ENCODE assay signal across 8 mouse cellular contexts in the genomic region with DNA sequence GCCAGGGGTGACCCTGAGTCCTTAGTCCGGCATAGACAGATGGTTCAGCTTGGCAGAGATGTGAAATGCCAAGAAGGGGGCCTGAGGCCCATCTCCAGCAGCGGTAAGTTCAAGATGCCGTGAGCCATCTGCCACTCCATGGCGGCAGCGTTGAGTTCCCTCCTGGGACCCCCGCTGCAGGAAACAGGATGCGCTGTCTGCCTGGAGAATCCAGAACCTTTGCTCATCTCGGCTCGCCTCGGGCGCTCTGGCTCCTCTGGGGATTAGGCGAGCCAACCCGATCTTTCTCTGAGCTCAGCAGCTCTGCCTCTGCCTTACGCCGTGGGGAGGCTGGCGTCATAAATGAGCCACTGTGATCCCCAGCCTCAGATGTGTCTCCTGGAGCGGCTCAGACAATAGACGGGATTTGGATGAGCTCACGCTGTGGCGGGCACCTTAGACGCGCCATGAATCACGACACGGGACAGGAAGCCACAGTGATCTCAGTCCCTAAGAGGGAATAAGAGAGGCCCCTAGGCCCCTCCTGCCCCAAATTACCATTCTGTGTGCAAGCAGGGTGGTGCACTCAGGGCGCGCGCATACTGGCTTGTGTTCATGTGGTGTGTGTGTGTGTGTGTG.
DNase-seq lines count a peak whose midpoint lies in the region; ATAC-seq lines count a peak whose summit lies in the region.

No protein-coding gene starts in this region.

- no peaks in the 10 kb centered on the region for H3K4me1 ChIP-seq in liver, embryonic 15.5 days (replicated peaks)

- no peaks in the 10 kb centered on the region for H3K36me3 ChIP-seq in liver, embryonic 15.5 days (replicated peaks)

- no peak overlapping the region for H3K4me3 ChIP-seq in liver, embryonic 15.5 days (replicated peaks)

- H3K9ac ChIP-seq in liver, embryonic 15.5 days, result no peak overlapping the region

- ATAC-seq in liver, embryonic 15.5 days (ENCODE audit: insufficient read depth), result no peak

- DNase-seq in ovary, postnatal 36 days (ENCODE audit: low spot score), result peak; percentile 40
- no peak for DNase-seq in ovary, postnatal 10 days (ENCODE audit: low spot score)
- peak; percentile 75 for DNase-seq in embryo, embryonic 10 days (ENCODE audit: low spot score)
- DNase-seq in heart, adult 18-20 months, result peak; percentile 67 to 69
- peak; percentile 50 for DNase-seq in kidney, adult 18-20 months
- DNase-seq in retina, postnatal 1 day, result peak; percentile 95
- no peak for DNase-seq in thymus, postnatal 10 days (ENCODE audit: low spot score in 2 of 2)

- H3K27ac ChIP-seq in liver, embryonic 15.5 days (replicated peaks), result no peak overlapping the region

- 6% methylated on average over 27 of the region's 27 CpGs for whole genome bisulfite sequencing in liver, embryonic 15.5 days (ENCODE audit: insufficient replicate concordance)

- H3K27me3 ChIP-seq in liver, embryonic 15.5 days, result peaks cover 27% of the 10 kb centered on the region

- peak overlapping the region; percentile 27 for H3K4me2 ChIP-seq in liver, embryonic 15.5 days

- no peaks in the 10 kb centered on the region for H3K9me3 ChIP-seq in liver, embryonic 15.5 days (replicated peaks)

Comparison
In these comparisons a context has a peak if more than half of its experiments do, and no peak if none do; other contexts are left out.
1. DNase-seq: peak in ovary, postnatal 36 days (single experiment), embryo, embryonic 10 days (single experiment), heart, adult 18-20 months (2 of 2), kidney, adult 18-20 months (single experiment) and retina, postnatal 1 day (single experiment); none in ovary, postnatal 10 days (single experiment) and thymus, postnatal 10 days (0 of 2).